Mouse (Mus musculus): ENCODE measurements around the gene Cbx5. TPM values are rescaled to one million over a fixed set of nuclear protein-coding genes. Genes with fewer than 3 reads are reported as not detected.
A peak's percentile ranks its signal among the peaks of the same experiment; 100 is the strongest.
"Not testable (repeated sequence)": the region's sequence is repeated elsewhere in the genome, so short reads cannot be mapped to it uniquely, and the experiment has no call there.

Cbx5 gene
- polyA plus RNA-seq, 1 experiment: 34.2 TPM

GRCm38 (mm10) chr15:103279750-103280149 lies 40.1 kb upstream of the Cbx5 start:
- no peak overlapping the region for H3K27ac ChIP-seq (ENCODE audit: control insufficient read depth, insufficient read depth, low read length)
- no peaks in the 10 kb centered on the region for H3K4me1 ChIP-seq (replicated peaks; ENCODE audit: control insufficient read depth, insufficient read depth, low read length)
- no peaks in the 10 kb centered on the region for H3K36me3 ChIP-seq (ENCODE audit: control insufficient read depth, insufficient read depth, low read length)
- 60% methylated on average over 3 of the region's 3 CpGs for WGBS
- DNase-seq: peak; percentile 49
- TF ChIP-seq POLR2A (IDR thresholded peaks at IDR 0.05; ENCODE audit: control insufficient read depth, extremely low read depth, insufficient read depth, low read length, poor library complexity) (no peak), CTCF (IDR thresholded peaks at IDR 0.05; ENCODE audit: borderline replicate concordance, control insufficient read depth, extremely low read depth, insufficient read depth, low read length, poor library complexity) (no peak)
- H3K4me3 ChIP-seq (ENCODE audit: control insufficient read depth, insufficient read depth, low read length): no peak overlapping the region
- no peaks in the 10 kb centered on the region for H3K27me3 ChIP-seq (ENCODE audit: control insufficient read depth, insufficient read depth, low read length)

GRCm38 (mm10) chr15:103277949-103278348 lies 38.3 kb upstream of the Cbx5 start:
- TF ChIP-seq CTCF (IDR thresholded peaks at IDR 0.05; ENCODE audit: borderline replicate concordance, control insufficient read depth, extremely low read depth, insufficient read depth, low read length, poor library complexity) (no peak), POLR2A (IDR thresholded peaks at IDR 0.05; ENCODE audit: control insufficient read depth, extremely low read depth, insufficient read depth, low read length, poor library complexity) (no peak)
- no peak overlapping the region for H3K27ac ChIP-seq (ENCODE audit: control insufficient read depth, insufficient read depth, low read length)
- WGBS: 93% methylated on average over 7 of the region's 7 CpGs

GRCm38 (mm10) chr15:103275943-103276342 lies 36.3 kb upstream of the Cbx5 start:
- not testable (repeated sequence) for H3K27me3 ChIP-seq (ENCODE audit: control insufficient read depth, insufficient read depth, low read length); DNase-seq; H3K4me1 ChIP-seq (replicated peaks; ENCODE audit: control insufficient read depth, insufficient read depth, low read length); H3K27ac ChIP-seq (ENCODE audit: control insufficient read depth, insufficient read depth, low read length); H3K36me3 ChIP-seq (ENCODE audit: control insufficient read depth, insufficient read depth, low read length); H3K4me3 ChIP-seq (ENCODE audit: control insufficient read depth, insufficient read depth, low read length)
- 92% methylated on average over 3 of the region's 3 CpGs for WGBS

More at GRCm38 (mm10) chr15:103277949-103278348, 38.3 kb upstream of the Cbx5 start:
- Histone ChIP-seq H3K4me1 (replicated peaks; ENCODE audit: control insufficient read depth, insufficient read depth, low read length) (no peaks in the 10 kb centered on the region), H3K4me3 (ENCODE audit: control insufficient read depth, insufficient read depth, low read length) (no peak overlapping the region), H3K27me3 (ENCODE audit: control insufficient read depth, insufficient read depth, low read length) (no peaks in the 10 kb centered on the region), H3K36me3 (ENCODE audit: control insufficient read depth, insufficient read depth, low read length) (no peaks in the 10 kb centered on the region)
- no peak for DNase-seq

GRCm38 (mm10) chr15:103272419-103273279 lies 33.0 kb upstream of the Cbx5 start, which contains the start of gene Copz1:
Gene Copz1 (plus strand): TSS chr15:103272714.
- Histone ChIP-seq H3K4me3 (ENCODE audit: control insufficient read depth, insufficient read depth, low read length) (peak within 1 kb of the TSS; percentile 73), H3K36me3 (ENCODE audit: control insufficient read depth, insufficient read depth, low read length) (no peaks in the 10 kb centered on the region), H3K4me1 (replicated peaks; ENCODE audit: control insufficient read depth, insufficient read depth, low read length) (0 out of 2 replicates have a peak, but pooled peaks cover 3% of the 10 kb centered on the region), H3K27ac (ENCODE audit: control insufficient read depth, insufficient read depth, low read length) (no peak within 1 kb of the TSS), H3K27me3 (ENCODE audit: control insufficient read depth, insufficient read depth, low read length) (no peaks in the 10 kb centered on the region)
- peak; percentile 87 for TF ChIP-seq POLR2A (IDR thresholded peaks at IDR 0.05; ENCODE audit: control insufficient read depth, extremely low read depth, insufficient read depth, low read length, poor library complexity)
- TF ChIP-seq CTCF (IDR thresholded peaks at IDR 0.05; ENCODE audit: borderline replicate concordance, control insufficient read depth, extremely low read depth, insufficient read depth, low read length, poor library complexity): 0 out of 2 replicates have a peak, but pooled peaks have one; percentile 43
- under 1% methylated on average over 38 of the region's 38 CpGs for WGBS
- peak; percentile 92 for DNase-seq

GRCm38 (mm10) chr15:103268903-103269302 lies 29.3 kb upstream of the Cbx5 start:
- no peak overlapping the region for H3K4me3 ChIP-seq (ENCODE audit: control insufficient read depth, insufficient read depth, low read length)
- no peak overlapping the region for H3K27ac ChIP-seq (ENCODE audit: control insufficient read depth, insufficient read depth, low read length)
- 18% methylated on average over 4 of the region's 4 CpGs for WGBS
- no peaks in the 10 kb centered on the region for H3K27me3 ChIP-seq (ENCODE audit: control insufficient read depth, insufficient read depth, low read length)
- 0 out of 2 replicates have a peak, but pooled peaks cover 3% of the 10 kb centered on the region for H3K4me1 ChIP-seq (replicated peaks; ENCODE audit: control insufficient read depth, insufficient read depth, low read length)
- H3K36me3 ChIP-seq (ENCODE audit: control insufficient read depth, insufficient read depth, low read length): no peaks in the 10 kb centered on the region
- TF ChIP-seq CTCF (IDR thresholded peaks at IDR 0.05; ENCODE audit: borderline replicate concordance, control insufficient read depth, extremely low read depth, insufficient read depth, low read length, poor library complexity) (no peak), POLR2A (IDR thresholded peaks at IDR 0.05; ENCODE audit: control insufficient read depth, extremely low read depth, insufficient read depth, low read length, poor library complexity) (no peak)
- no peak for DNase-seq

- no peak for DNase-seq
- Histone ChIP-seq H3K4me3 (ENCODE audit: control insufficient read depth, insufficient read depth, low read length) (no peak overlapping the region), H3K4me1 (replicated peaks; ENCODE audit: control insufficient read depth, insufficient read depth, low read length) (0 out of 2 replicates have a peak, but pooled peaks cover 3% of the 10 kb centered on the region), H3K27me3 (ENCODE audit: control insufficient read depth, insufficient read depth, low read length) (no peaks in the 10 kb centered on the region), H3K27ac (ENCODE audit: control insufficient read depth, insufficient read depth, low read length) (no peak overlapping the region), H3K36me3 (ENCODE audit: control insufficient read depth, insufficient read depth, low read length) (no peaks in the 10 kb centered on the region)
- no peak for TF ChIP-seq POLR2A (IDR thresholded peaks at IDR 0.05; ENCODE audit: control insufficient read depth, extremely low read depth, insufficient read depth, low read length, poor library complexity)
- TF ChIP-seq CTCF (IDR thresholded peaks at IDR 0.05; ENCODE audit: borderline replicate concordance, control insufficient read depth, extremely low read depth, insufficient read depth, low read length, poor library complexity): no peak
- WGBS: 61% methylated on average over 2 of the region's 2 CpGs
Measured at GRCm38 (mm10) chr15:103264794-103265193, 25.2 kb upstream of the Cbx5 start.
